Mouse (Mus musculus) kidney, postnatal 25 days (tissue): ENCODE results near the gene March7.

Experiments
- DNase-seq, 2 experiments: peaks; one replicate each; pipeline ENCODE4 v3.0.0; 2021; ENCODE audit warnings: mixed read lengths in 2 of 2

Gene March7

DNA sequence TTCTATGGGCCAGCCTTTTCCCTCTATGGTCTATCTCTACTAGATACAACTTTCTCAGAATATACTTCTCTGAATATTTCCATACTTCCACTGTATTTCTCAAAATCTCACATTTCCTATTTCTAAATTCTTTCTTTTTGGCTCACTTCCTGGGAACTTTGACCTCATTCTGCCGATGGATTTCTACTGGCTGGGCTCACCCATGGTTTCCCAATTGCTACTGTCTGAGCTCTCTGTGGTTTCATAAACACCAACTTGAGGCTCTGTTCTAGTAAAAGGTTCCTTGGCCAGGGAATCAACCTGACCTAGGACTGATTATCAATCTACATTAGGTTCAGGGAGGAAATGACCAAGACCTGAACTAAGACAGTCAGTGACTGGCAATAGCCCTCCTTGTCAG lies 79.8 kb downstream of the March7 start:
- DNase-seq = no peak

DNA sequence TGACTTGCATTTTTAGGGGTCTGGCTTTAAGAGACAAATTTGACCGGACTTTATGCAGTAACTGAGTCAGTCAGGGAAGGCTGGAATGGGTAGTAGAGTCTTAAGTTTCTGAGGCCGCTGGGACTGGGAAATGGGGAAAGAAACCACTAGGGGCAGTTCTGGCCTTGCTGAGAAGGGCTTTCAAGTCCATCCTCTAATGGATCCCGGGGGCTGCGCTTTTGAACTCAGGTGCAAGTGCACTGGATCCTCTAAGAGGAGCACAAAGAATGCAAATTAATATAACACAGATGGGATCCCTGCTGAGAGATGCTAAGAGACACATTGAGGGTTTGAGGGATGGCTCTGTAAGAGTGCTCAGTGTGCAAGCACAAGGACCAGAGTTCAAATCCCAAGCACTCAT lies 81.7 kb downstream of the March7 start:
- DNase-seq = no peak

- no peak for DNase-seq
These were observed 88.6 kb downstream of the March7 start for GRCm38 (mm10) chr2:60298266-60298665.

GRCm38 (mm10) chr2:60299323-60299722 lies 89.6 kb downstream of the March7 start:
- no peak for DNase-seq
